12 mouse cellular contexts compared by ENCODE assay signal in the genomic region with DNA sequence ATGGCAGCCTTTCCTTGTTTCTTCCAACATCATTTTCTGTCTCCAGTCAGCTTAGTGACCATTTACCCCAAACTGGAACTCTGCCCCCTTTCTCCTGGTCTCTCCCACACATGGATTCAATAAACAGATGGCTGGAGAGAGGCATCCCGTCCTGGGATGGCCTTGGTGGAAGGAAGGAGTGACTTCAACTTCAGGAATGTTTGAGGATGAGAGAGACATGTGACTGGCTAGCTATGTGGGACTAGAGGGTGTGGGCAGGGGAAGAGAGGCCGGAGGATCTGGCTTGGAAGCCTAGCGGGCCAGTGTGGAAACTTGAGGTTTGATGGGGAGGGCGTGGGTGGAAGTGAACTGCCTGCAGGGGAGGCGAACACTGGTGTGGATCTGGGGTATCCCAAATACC. TPM values are rescaled to one million over a fixed set of nuclear protein-coding genes. Genes with fewer than 3 reads are reported as not detected.
DNase-seq lines count a peak whose midpoint lies in the region; ATAC-seq lines count a peak whose summit lies in the region.
"Had no signal": no experiment of that assay in that cellular context is flagged by ENCODE, and none has a peak within 500 bp of the region (broad histone marks: within the 10 kb centered on the region; RNA-seq: fewer than 3 reads in every experiment).

No protein-coding gene starts in this region.

- DNase-seq in cerebellum, adult 9-10 months: peak; percentile 4
- DNase-seq in cerebellum, adult 8-10 months: no peak
- peak; percentile 54 for DNase-seq in kidney, postnatal 10 days
- no peak for DNase-seq in kidney, postnatal 25 days
- DNase-seq in adrenal gland, postnatal 36 days: peak; percentile 39 to 62
- DNase-seq in lung, postnatal 36 days: peak; percentile 61
- no peak for DNase-seq in right cerebral cortex, postnatal 36 days (ENCODE audit: low spot score in 2 of 2)
- DNase-seq: cerebellum, adult 2 months; kidney, adult 11 months had no signal

- ATAC-seq in erythroblast, adult 5-6 weeks (replicated peaks; ENCODE audit: low FRiP score, poor library complexity, severe bottlenecking): no peak
- ATAC-seq: midbrain, embryonic 15.5 days had no signal

RNA-seq across cellular contexts. Expression of gene Mxra7, which starts 11.1 kb away (rescaled TPM):
- 10 to 100 TPM; 38.6 to 52.5 TPM for total RNA-seq in adrenal gland, postnatal 36 days (2021)
- 4.2 TPM in 1 of 2 replicates, not detected in the other for total RNA-seq in erythroblast, adult 5-6 weeks (2015; ENCODE audit: low replicate concordance)
- total RNA-seq in erythroblast, adult 5-6 weeks (2017; ENCODE audit: low replicate concordance): not detected in 2 replicates
- total RNA-seq: neutrophil, adult 5-6 weeks had no signal

RNA-seq across cellular contexts. Expression of gene Mettl23, which starts 26.3 kb away (rescaled TPM):
- 10 to 100 TPM; 31.2 to 36.2 TPM for total RNA-seq in adrenal gland, postnatal 36 days (2021)
- 11.3 and 11.5 TPM in 2 replicates for total RNA-seq in erythroblast, adult 5-6 weeks (2015; ENCODE audit: low replicate concordance)
- total RNA-seq in erythroblast, adult 5-6 weeks (2017; ENCODE audit: low replicate concordance): 5.4 and 15.1 TPM in 2 replicates

RNA-seq across cellular contexts. Expression of gene Jmjd6, which starts 26.5 kb away (rescaled TPM):
- total RNA-seq in adrenal gland, postnatal 36 days (2021): 10 to 100 TPM; 33.0 to 46.7 TPM
- 12.5 and 24.2 TPM in 2 replicates for total RNA-seq in erythroblast, adult 5-6 weeks (2015; ENCODE audit: low replicate concordance)
- total RNA-seq in erythroblast, adult 5-6 weeks (2017; ENCODE audit: low replicate concordance): 10.7 and 13.9 TPM in 2 replicates

RNA-seq across cellular contexts. Expression of gene Mfsd11, which starts 35.5 kb away (rescaled TPM):
- total RNA-seq in adrenal gland, postnatal 36 days (2021): 10 to 100 TPM; 33.7 to 35.2 TPM
- 9.2 and 35.0 TPM in 2 replicates for total RNA-seq in erythroblast, adult 5-6 weeks (2015; ENCODE audit: low replicate concordance)
- 3.4 and 3.5 TPM in 2 replicates for total RNA-seq in erythroblast, adult 5-6 weeks (2017; ENCODE audit: low replicate concordance)

RNA-seq across cellular contexts. Expression of gene Srsf2, which starts 36.1 kb away (rescaled TPM):
- 100 to 1,000 TPM; 235 to 275 TPM for total RNA-seq in adrenal gland, postnatal 36 days (2021)
- total RNA-seq in erythroblast, adult 5-6 weeks (2015; ENCODE audit: low replicate concordance): 308 and 417 TPM in 2 replicates
- 97.0 and 120 TPM in 2 replicates for total RNA-seq in erythroblast, adult 5-6 weeks (2017; ENCODE audit: low replicate concordance)

Comparison
In these comparisons a context has a peak if more than half of its experiments do, and no peak if none do; other contexts are left out.
1. DNase-seq: peak in cerebellum, adult 9-10 months (single experiment), kidney, postnatal 10 days (single experiment), adrenal gland, postnatal 36 days (2 of 2) and lung, postnatal 36 days (single experiment); none in cerebellum, adult 8-10 months (single experiment), kidney, postnatal 25 days (0 of 2) and right cerebral cortex, postnatal 36 days (0 of 2).
2. RNA of gene Mxra7, which starts 11.1 kb away (total RNA-seq): 38.6 to 52.5 TPM in adrenal gland, postnatal 36 days; 4.2 TPM in erythroblast, adult 5-6 weeks; every median in the first group is over 4 times any median in the second.